Mouse (Mus musculus): ENCODE data around the gene Gm9736. TPM values are rescaled to one million over a fixed set of nuclear protein-coding genes. Genes with fewer than 3 reads are reported as not detected.

Gm9736 gene
- total RNA-seq, 2 experiments from 2014 or later = not detected

GRCm38 (mm10) chr10:77709831-77710230 lies 41.3 kb downstream of the Gm9736 start:
- Histone ChIP-seq H3K4me3 (no peak overlapping the region), H3K27ac (no peak overlapping the region)
- DNase-seq (ENCODE audit: low spot score in 2 of 2) = peak in 1 of 2 experiments; percentile 21
- peak; percentile 68 for TF ChIP-seq CTCF (conservative IDR thresholded peaks at IDR 0.05)

- TF ChIP-seq CTCF (conservative IDR thresholded peaks at IDR 0.05) = no peak
- no peak within 1 kb of the TSS for H3K27ac ChIP-seq
- DNase-seq (ENCODE audit: low spot score in 2 of 2) = no peak
- H3K4me3 ChIP-seq = no peak within 1 kb of the TSS
These were observed 44.8 kb downstream of the Gm9736 start, which contains the start of gene Gm10272 for GRCm38 (mm10) chr10:77706326-77706725. TSS of gene Gm10272 (plus strand) at chr10:77706626.

Other genes with a start within 250 kb of the Gm9736 start
- gene Fam207a, start 235.6 kb downstream of the Gm9736 start, total RNA-seq (2021) = 10 to 100 TPM; 32.8 to 35.2 TPM
- gene Itgb2, start 221.1 kb downstream of the Gm9736 start, total RNA-seq (2021) = 1 to 10 TPM; 3.3 to 4.6 TPM
- gene Pttg1ip, start 169.6 kb downstream of the Gm9736 start, total RNA-seq (2021) = 10 to 100 TPM; 76.9 to 77.5 TPM
- 100 to 1,000 TPM; 131 to 138 TPM for gene Sumo3, start 145.3 kb downstream of the Gm9736 start, total RNA-seq (2021)
- gene Gm49325, start 145.2 kb downstream of the Gm9736 start, total RNA-seq (2021) = 10 to 100 TPM; 18.3 to 27.0 TPM
- 10 to 100 TPM; 81.6 to 95.4 TPM for gene Ube2g2, start 129.1 kb downstream of the Gm9736 start, total RNA-seq (2021)
- not detected for gene Tspear, start 64.8 kb downstream of the Gm9736 start, total RNA-seq (2021)
- not detected for gene Gm19402, start 60.6 kb downstream of the Gm9736 start, total RNA-seq (2021)
- not detected for gene Gm9508, start 54.1 kb downstream of the Gm9736 start, total RNA-seq (2021)
- gene Gm10272, start 44.7 kb downstream of the Gm9736 start, total RNA-seq (2021) = not detected
- gene Gm10024, start 39.9 kb downstream of the Gm9736 start, total RNA-seq (2021) = not detected
- gene Gm10142, start 35.5 kb downstream of the Gm9736 start, total RNA-seq (2021) = not detected
- gene Krtap12-1, start 30.8 kb downstream of the Gm9736 start, total RNA-seq (2021) = not detected
- not detected for gene Gm10100, start 24.9 kb downstream of the Gm9736 start, total RNA-seq (2021)
- gene Gm18596, start 8.7 kb downstream of the Gm9736 start, total RNA-seq (2021) = not detected
- not detected for gene Gm3233, start 8.3 kb upstream of the Gm9736 start, total RNA-seq (2021)
- not detected for gene Gm3238, start 20.0 kb upstream of the Gm9736 start, total RNA-seq (2021)
- gene Gm7138, start 25.6 kb upstream of the Gm9736 start, total RNA-seq (2021) = not detected
- not detected for gene Gm3250, start 31.2 kb upstream of the Gm9736 start, total RNA-seq (2021)
- gene Gm7137, start 36.8 kb upstream of the Gm9736 start, total RNA-seq (2021) = not detected
- not detected for gene Gm9639, start 43.7 kb upstream of the Gm9736 start, total RNA-seq (2021)
- gene Gm19668, start 47.8 kb upstream of the Gm9736 start, total RNA-seq (2021) = not detected
- gene Gm9507, start 60.5 kb upstream of the Gm9736 start, total RNA-seq (2021) = not detected
- gene Gm2696, start 63.3 kb upstream of the Gm9736 start, total RNA-seq (2021) = not detected
- not detected for gene Krtap10-4, start 75.7 kb upstream of the Gm9736 start, total RNA-seq (2021)
- not detected for gene Krtap10-10, start 84.6 kb upstream of the Gm9736 start, total RNA-seq (2021)
- not detected for gene Gm36176, start 95.4 kb upstream of the Gm9736 start, total RNA-seq (2021)
- gene Gm10318, start 101.5 kb upstream of the Gm9736 start, total RNA-seq (2021) = not detected
- not detected for gene Gm3285, start 110.6 kb upstream of the Gm9736 start, total RNA-seq (2021)
- 1 to 10 TPM; 3.6 to 3.7 TPM for gene Lrrc3, start 151.2 kb upstream of the Gm9736 start, total RNA-seq (2021)
- gene Trpm2, start 219.2 kb upstream of the Gm9736 start, total RNA-seq (2021) = 10 to 100 TPM; 37.4 to 41.5 TPM
- 10 to 100 TPM; 37.1 to 44.4 TPM for gene 1810043G02Rik, start 227.2 kb upstream of the Gm9736 start, total RNA-seq (2021)